Mouse (Mus musculus) ES-Bruce4 (cell line): ENCODE results near the gene 4932438H23Rik.

Experiments used
- CTCF ChIP-seq: IDR thresholded peaks from one replicate; pipeline ENCODE4 v1.8.1; 2011; ENCODE audit warnings: low read depth, low read length
- EP300 ChIP-seq: IDR thresholded peaks from 2 replicates; pipeline ENCODE4 v1.6.1; 2011; ENCODE audit warnings: low read depth, low read length; ENCODE audit not compliant: insufficient read depth

DNA sequence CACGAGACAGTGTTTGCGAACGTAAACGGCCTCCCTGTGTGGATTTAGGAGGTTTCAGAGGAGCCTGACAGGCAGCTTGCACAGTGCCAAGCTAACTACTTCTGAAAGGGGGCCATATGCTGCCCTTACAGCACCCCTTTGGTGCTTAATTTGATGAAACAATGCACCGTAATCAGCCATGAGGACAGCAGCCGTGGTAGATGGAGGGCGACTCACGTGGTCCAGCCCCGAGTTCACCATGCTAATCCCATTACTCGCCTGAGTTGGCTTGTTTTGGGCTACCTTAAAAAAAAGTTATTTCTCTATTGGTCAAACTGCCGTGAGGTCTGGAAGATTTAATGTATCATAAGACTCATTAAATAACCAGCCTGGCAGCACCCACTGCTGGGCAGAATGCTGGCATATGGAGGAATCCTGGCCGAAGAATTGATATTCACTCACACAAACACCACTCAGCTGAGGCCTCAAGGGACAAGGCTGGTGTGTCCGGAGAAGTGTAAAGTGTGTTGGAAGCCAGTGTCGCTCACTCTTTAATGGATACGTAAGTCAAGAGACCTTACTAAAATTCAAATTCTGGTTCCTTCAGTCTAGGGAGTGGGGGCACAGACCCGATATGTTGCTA is 4.6 kb upstream of the 4932438H23Rik start:
- TF ChIP-seq CTCF (no peak), EP300 (no peak)
